Mouse (Mus musculus) mouse trophoblast stem cell (cell line): Measurements from ENCODE around the gene Rsf1.

Experiments used
- in situ Hi-C, 2 experiments: fragments of 300-500 bp; cut with MseI, MboI; formaldehyde crosslinking; loops; 2 replicates in 1 of 2; 3 replicates in 1 of 2; pipeline ENCODE4 v1.15.1; 2025

Gene Rsf1

GRCm38 (mm10) chr7:97579067-97579975 lies at the start of gene Rsf1, which contains the start of gene Aamdc:
TSS of gene Rsf1 (plus strand) at chr7:97579889.
TSS of gene Aamdc (minus strand) at chr7:97579497.
- in situ Hi-C loops: no loop called here

GRCm38 (mm10) chr7:97535531-97535930 lies 44.2 kb upstream of the Rsf1 start:
- in situ Hi-C loops: no loop called here

GRCm38 (mm10) chr7:97536571-97536970 lies 43.1 kb upstream of the Rsf1 start:
- in situ Hi-C loops: no loop called here

- in situ Hi-C loops: no loop called here
These were observed 33.2 kb upstream of the Rsf1 start for GRCm38 (mm10) chr7:97546462-97546861.

- in situ Hi-C loops: no loop called here
These were observed 30.4 kb upstream of the Rsf1 start for GRCm38 (mm10) chr7:97549301-97549700.

DNA sequence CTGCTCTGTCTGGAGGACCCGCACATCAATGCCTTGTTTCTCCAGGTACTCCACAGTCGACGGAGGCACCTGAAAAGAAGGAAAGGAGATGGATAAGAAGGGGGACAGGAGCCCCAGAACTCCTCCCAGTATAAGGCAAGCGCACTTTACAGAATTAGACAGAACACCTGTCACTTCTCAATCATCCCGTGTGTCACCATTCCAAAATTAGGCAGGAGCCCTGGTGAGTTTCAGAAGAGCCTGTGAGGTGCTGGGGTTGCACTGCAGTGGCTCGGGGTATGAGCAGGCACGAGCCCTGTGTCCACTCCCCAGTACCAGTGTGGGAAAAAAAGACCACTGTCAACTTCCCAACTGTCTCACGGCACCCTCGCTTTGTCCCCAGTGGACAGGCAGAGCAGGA lies 29.0 kb upstream of the Rsf1 start:
- in situ Hi-C loops: no loop called here

- in situ Hi-C loops: no loop called here
These were observed 16.1 kb upstream of the Rsf1 start for GRCm38 (mm10) chr7:97563576-97563975.

GRCm38 (mm10) chr7:97569372-97569771 lies 10.3 kb upstream of the Rsf1 start:
- in situ Hi-C loops: no loop called here

DNA sequence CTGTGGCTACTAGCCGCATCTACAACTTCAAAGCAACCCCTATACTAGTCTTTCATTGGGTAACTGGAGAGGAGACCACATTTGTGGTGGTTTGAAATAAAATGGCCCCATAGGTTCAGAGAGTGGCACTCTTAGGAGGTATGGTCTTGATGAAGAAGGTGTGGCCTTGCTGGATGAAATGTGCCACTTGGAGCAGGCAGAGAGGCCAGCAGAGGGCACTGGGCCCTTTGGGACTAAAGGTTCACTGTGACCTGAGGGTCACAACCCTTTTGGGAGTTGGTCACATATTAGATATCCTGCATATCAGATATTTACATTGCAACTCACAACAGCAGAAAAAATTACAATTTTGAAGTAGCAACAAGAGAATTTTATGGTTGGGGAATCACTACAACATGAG lies 9.3 kb upstream of the Rsf1 start:
- in situ Hi-C loops: no loop called here

DNA sequence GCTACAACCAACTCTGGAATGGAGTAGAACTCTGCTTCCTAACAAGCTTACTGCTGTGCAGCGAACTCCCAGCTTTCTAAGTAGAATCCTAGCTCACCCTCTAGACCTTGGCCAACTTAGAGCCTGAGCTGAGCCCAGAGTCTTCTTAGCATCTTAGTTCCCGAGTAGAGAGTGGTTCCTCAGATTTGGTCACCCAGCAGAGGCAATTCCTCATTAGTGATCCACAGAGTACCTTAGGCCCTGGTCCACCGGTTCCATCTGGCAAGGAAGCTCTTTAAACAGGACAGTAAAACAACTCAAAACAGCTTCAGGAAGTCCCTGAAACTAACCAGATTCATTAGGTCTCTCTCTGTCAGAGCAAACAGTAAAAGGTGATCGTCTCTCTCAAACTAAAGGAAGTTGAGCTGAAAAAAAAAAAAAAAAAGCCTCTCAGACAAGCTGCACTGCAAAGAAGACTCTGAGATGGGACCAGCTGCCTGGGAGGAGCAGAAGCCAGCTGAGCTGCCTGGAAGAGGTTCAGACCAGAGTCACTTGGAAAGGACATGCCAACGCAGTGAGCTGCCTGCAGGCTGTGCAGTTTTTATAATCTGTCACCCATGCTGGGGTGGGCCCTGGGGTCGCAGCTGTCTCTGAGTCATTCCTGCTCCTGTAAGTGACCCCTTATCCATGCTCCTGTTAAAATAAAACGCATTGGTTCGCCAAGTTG lies 1.2 kb upstream of the Rsf1 start:
- in situ Hi-C loops: no loop called here

- in situ Hi-C loops: no loop called here
These were observed 520 bp downstream of the Rsf1 start for GRCm38 (mm10) chr7:97579976-97580842.

DNA sequence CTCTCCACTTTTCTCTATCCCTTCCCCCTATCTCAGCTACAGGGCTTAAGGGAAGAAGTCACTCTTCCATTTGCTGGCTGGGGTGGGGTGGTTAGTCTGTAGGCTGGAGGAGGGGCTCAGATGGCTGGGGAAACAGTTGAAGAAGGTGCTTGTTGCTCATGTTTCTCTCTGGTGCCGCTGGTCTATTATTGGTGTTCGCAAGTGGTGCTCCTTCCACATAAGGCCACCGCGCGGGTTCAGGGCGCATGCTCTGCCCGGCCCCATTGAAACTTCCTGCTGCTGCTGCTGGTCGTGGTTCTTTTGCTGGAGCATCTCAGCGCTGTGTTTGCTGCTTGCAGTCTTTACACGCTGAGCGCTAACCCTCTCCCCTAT lies 1.1 kb downstream of the Rsf1 start:
- in situ Hi-C loops: no loop called here

DNA sequence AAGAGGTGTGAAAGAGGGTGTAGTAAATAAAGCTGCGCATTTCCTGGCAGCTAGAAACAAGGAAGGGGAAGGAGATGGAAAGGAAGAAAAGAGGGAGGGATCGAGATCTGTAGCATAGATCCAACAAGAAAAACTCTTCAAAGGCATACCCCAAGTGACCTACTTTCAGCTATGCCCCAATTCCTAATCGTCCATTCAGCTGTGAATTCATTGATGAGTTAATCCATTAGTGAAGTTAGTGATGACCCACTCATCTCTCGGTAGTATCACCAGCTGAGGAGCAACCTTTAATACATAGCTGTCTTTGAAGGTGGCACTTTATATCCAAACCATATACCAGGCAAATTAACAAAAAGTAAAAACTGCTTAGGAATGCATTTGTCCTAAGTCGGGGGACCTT lies 8.8 kb downstream of the Rsf1 start:
- in situ Hi-C loops: no loop called here

DNA sequence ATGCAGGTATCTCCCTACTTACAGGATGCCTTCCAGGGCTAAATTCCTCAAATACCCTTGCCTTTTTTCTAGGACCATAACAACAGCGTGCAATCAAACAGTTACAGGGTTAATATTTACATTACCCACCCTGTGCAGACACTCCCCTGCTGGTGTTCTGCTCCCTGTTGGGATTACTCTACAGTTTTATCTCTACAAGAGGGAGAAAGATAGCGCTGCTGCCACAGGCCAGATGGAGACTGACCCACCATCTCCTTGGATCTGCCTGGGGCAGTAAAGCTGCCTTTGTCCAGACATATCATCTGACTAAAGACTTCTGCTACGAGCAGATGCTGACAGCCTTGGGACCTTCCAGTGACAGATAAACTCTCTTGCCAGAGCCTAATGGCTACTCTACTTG lies 10.8 kb downstream of the Rsf1 start:
- in situ Hi-C loops: no loop called here

DNA sequence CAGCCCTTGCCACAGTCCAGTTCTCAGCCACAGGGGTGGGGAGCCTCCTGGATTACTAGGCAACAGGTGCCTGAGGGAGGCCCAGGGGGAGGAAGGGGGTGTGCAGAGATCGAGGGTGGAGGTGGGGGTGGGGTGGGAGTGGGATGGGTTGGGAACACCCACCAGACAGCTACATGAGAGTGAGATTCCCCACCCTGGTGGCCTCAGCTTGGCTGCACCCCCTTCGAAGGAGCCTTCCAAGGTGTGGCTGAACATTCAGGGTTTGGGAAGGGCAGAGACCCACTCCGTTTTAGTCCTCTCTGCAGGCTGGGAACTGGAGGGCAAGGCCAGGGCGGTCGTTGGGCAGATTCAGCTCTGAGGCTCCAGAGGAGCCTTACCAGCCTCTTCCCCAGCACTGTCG lies 11.6 kb downstream of the Rsf1 start:
- in situ Hi-C loops: no loop called here

GRCm38 (mm10) chr7:97592396-97592795 lies 12.7 kb downstream of the Rsf1 start:
- in situ Hi-C loops: no loop called here

DNA sequence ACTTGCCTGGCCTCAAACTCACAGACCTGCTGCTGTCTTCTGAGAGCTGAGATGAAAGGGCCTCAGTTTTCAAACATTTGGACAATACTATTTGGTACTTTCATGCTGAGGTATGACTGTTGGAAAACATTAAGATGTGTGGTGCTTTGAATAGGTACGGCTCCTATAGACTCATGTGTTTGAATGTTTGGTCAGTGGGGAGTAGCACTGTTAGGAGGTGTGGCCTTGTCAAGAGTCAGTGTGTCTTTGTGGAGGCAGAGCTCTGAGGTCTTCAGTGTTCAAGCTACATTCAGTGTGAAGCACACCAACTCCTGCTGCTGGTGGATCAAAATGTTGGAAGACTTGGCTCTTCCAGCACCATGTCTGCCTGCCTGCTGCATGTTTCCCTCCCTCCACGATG lies 13.8 kb downstream of the Rsf1 start:
- in situ Hi-C loops: no loop called here

DNA sequence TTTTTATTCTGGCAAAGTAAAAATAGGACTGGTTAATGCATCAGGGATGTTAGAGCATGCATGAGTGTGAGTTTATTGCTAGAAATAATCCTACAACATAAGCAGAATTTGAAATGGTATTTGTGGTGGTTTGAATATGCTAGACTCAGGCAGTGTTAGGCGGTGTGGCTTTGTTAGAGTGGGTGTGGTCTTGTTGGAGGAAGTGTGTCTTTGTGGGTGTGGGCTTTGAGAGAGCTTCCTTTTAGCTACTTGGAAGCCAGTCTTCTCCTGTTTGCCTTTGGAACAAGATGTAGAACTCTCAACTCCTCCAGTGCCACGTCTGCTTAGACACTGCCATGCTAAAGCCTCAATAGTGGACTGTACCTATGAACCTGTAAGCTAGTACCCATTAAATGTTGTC lies 18.9 kb downstream of the Rsf1 start:
- in situ Hi-C loops: no loop called here

- in situ Hi-C loops: no loop called here
These were observed 41.7 kb downstream of the Rsf1 start for GRCm38 (mm10) chr7:97621346-97621745.

DNA sequence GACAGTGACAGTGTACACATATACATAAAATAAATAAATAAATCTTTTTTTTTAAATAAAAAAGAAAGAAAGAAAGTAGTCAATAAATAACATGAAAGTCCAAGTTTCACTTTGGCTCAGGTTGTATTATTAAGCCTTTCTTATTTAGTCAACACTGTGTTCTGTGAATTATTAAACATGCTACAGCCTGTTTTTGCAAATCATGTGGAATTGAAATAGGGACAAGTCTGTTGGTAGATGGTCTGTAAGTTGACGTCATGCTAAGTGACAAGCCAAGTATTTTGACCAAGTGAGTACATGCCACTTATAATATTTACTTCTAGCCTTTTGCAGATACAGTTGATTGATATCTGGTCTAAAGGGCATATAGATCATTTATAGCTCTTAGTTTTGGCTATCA lies 43.0 kb downstream of the Rsf1 start:
- in situ Hi-C loops: no loop called here

GRCm38 (mm10) chr7:97623402-97623801 lies 43.7 kb downstream of the Rsf1 start:
- in situ Hi-C loops: no loop called here

DNA sequence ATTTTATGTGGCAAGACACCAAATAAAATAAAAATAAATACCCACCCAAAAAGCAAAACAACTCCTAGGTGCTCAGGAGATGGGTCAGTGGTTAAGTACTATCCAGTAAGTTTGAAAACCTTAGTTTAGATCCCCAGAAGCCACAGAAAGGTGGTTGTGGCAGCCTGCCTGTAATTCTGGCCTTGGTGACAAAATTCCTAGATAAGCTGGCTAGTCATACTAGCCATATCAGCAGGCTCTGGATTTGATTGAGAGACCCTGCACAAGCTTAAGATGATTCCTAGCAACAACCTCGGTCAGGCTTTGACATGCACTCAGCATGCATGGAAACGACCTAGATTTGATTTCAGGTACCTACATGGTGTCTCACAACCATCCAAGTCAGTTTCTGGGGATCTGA lies 49.7 kb downstream of the Rsf1 start:
- in situ Hi-C loops: no loop called here
